Mouse (Mus musculus) erythroblast, embryonic 14.5 days (primary cell): ENCODE results near the gene Ptprg.

Source experiments
- GATA1 ChIP-seq: IDR thresholded peaks from 2 replicates; pipeline ENCODE4 v1.6.1; 2012; ENCODE audit warnings: low read length, inconsistent platforms, mixed read lengths
- TAL1 ChIP-seq: IDR thresholded peaks from 3 replicates; pipeline ENCODE4 v1.6.1; 2012; ENCODE audit warnings: low read length, inconsistent platforms, mixed read lengths

GRCm38 (mm10) chr14:11962101-11962500, 408.8 kb downstream of the Ptprg start:
- TF ChIP-seq TAL1 (no peak), GATA1 (no peak)
